20 mouse cellular contexts compared by ENCODE assay signal in genomic region chr9:74513887-74514286, GRCm38 (mm10).
DNase-seq lines count a peak whose midpoint lies in the region; ATAC-seq and TF ChIP-seq lines count a peak whose summit lies in the region.
"Had no signal": no experiment of that assay in that cellular context is flagged by ENCODE, and none has a peak within 500 bp of the region (broad histone marks: within the 10 kb centered on the region; RNA-seq: fewer than 3 reads in every experiment).

No protein-coding gene starts in this region.

- H3K27ac ChIP-seq in CH12.LX (ENCODE audit: insufficient read depth, low read depth) (no peak overlapping the region), ES-E14 (ENCODE audit: insufficient read depth, low read depth, low read length, poor library complexity, severe bottlenecking) (no peak overlapping the region)
- H3K27ac ChIP-seq in intestine, embryonic 16.5 days (ENCODE audit: low read length), result no peak overlapping the region

- no peak overlapping the region for H3K4me2 ChIP-seq in CH12.LX (ENCODE audit: insufficient read depth, low read depth, poor library complexity, severe bottlenecking)
- no peak overlapping the region for H3K4me2 ChIP-seq in intestine, embryonic 16.5 days (ENCODE audit: low read depth, low read length)

- no peaks in the 10 kb centered on the region for H3K79me2 ChIP-seq in CH12.LX (replicated peaks; ENCODE audit: control insufficient read depth, extremely low read depth, insufficient read depth, poor library complexity, severe bottlenecking)

- H3K9ac ChIP-seq in CH12.LX (ENCODE audit: insufficient read depth, low read depth), result no peak overlapping the region
- H3K9ac ChIP-seq in ES-E14 (ENCODE audit: insufficient read depth, low read depth, low read length, poor library complexity, severe bottlenecking), result no peak overlapping the region
- H3K9ac ChIP-seq in intestine, embryonic 16.5 days (ENCODE audit: low read depth, low read length), result no peak overlapping the region

- no peak for TF ChIP-seq RAD21 in CH12.LX (IDR thresholded peaks at IDR 0.05; ENCODE audit: low read depth, low read length)

- TF ChIP-seq EP300 in CH12.LX (IDR thresholded peaks at IDR 0.05; ENCODE audit: low read length), result no peak

- no peak for TF ChIP-seq POLR2A in CH12.LX (IDR thresholded peaks at IDR 0.05; ENCODE audit: low read depth, low read length)

- H3K27me3 ChIP-seq in CH12.LX (replicated peaks), result peaks cover 15% of the 10 kb centered on the region
- no peaks in the 10 kb centered on the region for H3K27me3 ChIP-seq in intestine, embryonic 16.5 days (replicated peaks; ENCODE audit: control insufficient read depth, insufficient read depth, low read length)

- no peak for TF ChIP-seq CTCF in CH12.LX (conservative IDR thresholded peaks at IDR 0.05 in 1 of 2, IDR thresholded peaks at IDR 0.05 in 1 of 2; ENCODE audit: low read depth in 2 of 2, low read length in 2 of 2)

- no peak for DNase-seq in CH12.LX (ENCODE audit: extremely low read depth)
- no peak for DNase-seq in ES-E14 (ENCODE audit: low read depth, low spot score)
- no peak for DNase-seq in natural killer cell, adult 2 months (ENCODE audit: low spot score in 2 of 2)
- DNase-seq: adrenal gland, adult 2 months; adrenal gland, adult 8-10 months; adrenal gland, postnatal 10 days; adrenal gland, postnatal 14 days; adrenal gland, postnatal 25 days; adrenal gland, postnatal 36 days; B cell, adult 2 months; cerebellum, adult 11 months; cerebellum, adult 11-12 months; cerebellum, adult 18-20 months; cerebellum, adult 2 months; cerebellum, adult 8-10 months had no signal

- dilution Hi-C loops in CH12.LX (cut with MboI; ENCODE audit: extremely low pct_ligation_motif_present, extremely low pct_unique_long_range_greater_than_20kb, low sequenced_read_pairs), result no loop called here

- no peaks in the 10 kb centered on the region for H3K4me1 ChIP-seq in CH12.LX (ENCODE audit: control insufficient read depth in 1 of 2, insufficient read depth in 2 of 2)
- H3K4me1 ChIP-seq in ES-E14 (ENCODE audit: control insufficient read depth in 2 of 2, insufficient read depth in 2 of 2, low read length in 2 of 2, poor library complexity in 1 of 2), result peaks cover 0 to 4% of the 10 kb centered on the region in 2 experiments; a peak in 2 of 4 replicates
- no peaks in the 10 kb centered on the region for H3K4me1 ChIP-seq in intestine, embryonic 16.5 days (ENCODE audit: control insufficient read depth, insufficient read depth, low read length)

- ATAC-seq in intestine, embryonic 16.5 days, result no peak
- ATAC-seq: activated CD4-positive, CD25-positive, alpha-beta regulatory T cell, adult 4 months; CD4-positive, CD25-positive, alpha-beta regulatory T cell, adult 4 months; Patski had no signal

- 79% methylated on average over 2 of the region's 2 CpGs for WGBS in intestine, embryonic 16.5 days

- H3K36me3 ChIP-seq in CH12.LX (replicated peaks in 1 of 2; ENCODE audit: control insufficient read depth in 1 of 2, insufficient read depth in 1 of 2, low read length in 1 of 2) (no peaks in the 10 kb centered on the region), ES-E14 (ENCODE audit: control insufficient read depth, insufficient read depth, low read length, poor library complexity, severe bottlenecking) (no peaks in the 10 kb centered on the region)
- no peaks in the 10 kb centered on the region for H3K36me3 ChIP-seq in intestine, embryonic 16.5 days (ENCODE audit: control insufficient read depth, insufficient read depth, low read length)
- H3K36me3 ChIP-seq: G1E had no signal

- in situ Hi-C loops in CH12.LX (cut with MboI; ENCODE audit: low pct_ligation_motif_present, low pct_unique_long_range_greater_than_20kb, low sequenced_read_pairs) (no loop called here), ES-E14 (cut with MboI; ENCODE audit: low sequenced_read_pairs in 2 of 2, unreplicated experiment in 2 of 2) (no loop called here)

- H3K4me3 ChIP-seq in CH12.LX (replicated peaks in 1 of 3; ENCODE audit: low read depth in 2 of 3, low read length in 2 of 3, poor library complexity in 1 of 3), result no peak overlapping the region
- H3K4me3 ChIP-seq in ES-E14 (ENCODE audit: insufficient read depth in 1 of 2, low read depth in 1 of 2, low read length in 2 of 2, poor library complexity in 1 of 2, severe bottlenecking in 1 of 2), result no peak overlapping the region
- H3K4me3 ChIP-seq in intestine, embryonic 16.5 days (ENCODE audit: low read length), result no peak overlapping the region

- H3K9me3 ChIP-seq in CH12.LX (replicated peaks; ENCODE audit: low read length) (no peaks in the 10 kb centered on the region), ES-E14 (ENCODE audit: control insufficient read depth, insufficient read depth, low read depth, low read length) (no peaks in the 10 kb centered on the region)
- H3K9me3 ChIP-seq in intestine, embryonic 16.5 days (ENCODE audit: control insufficient read depth, low read length), result no peaks in the 10 kb centered on the region

TF ChIP-seq in CH12.LX, 34 proteins besides CTCF, POLR2A, EP300 and RAD21:
- TF ChIP-seq CHD1 (IDR thresholded peaks at IDR 0.05; ENCODE audit: low read depth, low read length) (no peak), JUN (IDR thresholded peaks at IDR 0.05; ENCODE audit: insufficient read depth, low read depth, low read length) (no peak), CHD2 (IDR thresholded peaks at IDR 0.05; ENCODE audit: low read length) (no peak), MAZ (IDR thresholded peaks at IDR 0.05; ENCODE audit: low read depth, low read length) (no peak), MAFK (IDR thresholded peaks at IDR 0.05; ENCODE audit: insufficient replicate concordance, low read length) (0 out of 2 replicates have a peak, but pooled peaks have one; percentile 57)

TF ChIP-seq in ES-E14, 5 proteins besides CTCF, POLR2A, EP300 and RAD21:
- TF ChIP-seq MAFK (IDR thresholded peaks at IDR 0.05; ENCODE audit: insufficient read depth, low read depth, low read length) (peak; percentile 54; the same call in 1 of the 2 replicates), CHD2 (IDR thresholded peaks at IDR 0.05; ENCODE audit: low read depth, low read length) (no peak)
